Mouse (Mus musculus) adrenal gland, postnatal 0 days (tissue): Measurements from ENCODE around the gene 3110070M22Rik. TPM values are rescaled to one million over a fixed set of nuclear protein-coding genes. Genes with fewer than 3 reads are reported as not detected.

Source experiments
- polyA plus RNA-seq: library from polyadenylated mRNA; unstranded; fragments of >200 nt; fragmentation: Nextera tagmentation; extraction: Ambion mirVana; gene quantifications from 2 replicates; pipeline ENCODE4 v1.2.1, GENCODE M21; 2015

Gene 3110070M22Rik
- polyA plus RNA-seq: 2.1 and 2.5 TPM in 2 replicates

GRCm38 (mm10) chr13:119487880-119488580, at the start of gene 3110070M22Rik, which contains the start of gene Tmem267:
3110070M22Rik (minus strand) TSS chr13:119488383.
Tmem267 (plus strand) TSS chr13:119488039.

GRCm38 (mm10) chr13:119462596-119463560, 25.3 kb downstream of the 3110070M22Rik start, which contains the start of gene 4833420G17Rik:
4833420G17Rik (plus strand) TSS chr13:119462768.

Other genes starting within 250 kb of the 3110070M22Rik start
- gene Paip1, start 59.8 kb downstream of the 3110070M22Rik start, polyA plus RNA-seq: 79.7 and 140 TPM in 2 replicates
- gene 4833420G17Rik, start 25.6 kb downstream of the 3110070M22Rik start, polyA plus RNA-seq: 35.2 and 49.8 TPM in 2 replicates
- gene Tmem267, start 344 bp downstream of the 3110070M22Rik start, polyA plus RNA-seq: 0.71 and 1.4 TPM in 2 replicates
- gene Ccl28, start 135.4 kb upstream of the 3110070M22Rik start, polyA plus RNA-seq: 0.03 and 0.10 TPM in 2 replicates
- gene Hmgcs1, start 202.0 kb upstream of the 3110070M22Rik start, polyA plus RNA-seq: 94.8 and 129 TPM in 2 replicates